27 mouse cellular contexts compared by ENCODE assay signal in the genomic region with DNA sequence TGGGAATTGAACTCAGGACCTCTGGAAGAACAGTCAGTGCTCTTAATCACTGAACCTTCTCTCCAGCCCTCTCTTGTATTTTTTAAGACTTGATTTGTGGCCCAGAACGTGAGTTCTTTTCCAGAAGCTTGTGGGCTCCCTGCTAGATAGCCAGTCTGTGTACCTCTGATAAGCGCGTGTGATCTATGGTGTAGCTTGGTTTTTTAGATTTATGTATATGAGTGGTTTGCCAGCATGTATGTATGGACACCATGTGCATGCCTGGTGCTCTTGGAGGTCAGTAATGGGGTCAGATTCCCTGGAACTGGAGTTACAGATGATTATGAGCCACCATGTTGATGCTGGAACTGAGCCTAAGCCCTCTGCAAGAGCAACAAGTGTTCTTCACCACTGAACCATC. TPM values are rescaled to one million over a fixed set of nuclear protein-coding genes. Genes with fewer than 3 reads are reported as not detected.
A peak's percentile ranks its signal among the peaks of the same experiment; 100 is the strongest.
DNase-seq lines count a peak whose midpoint lies in the region; ATAC-seq lines count a peak whose summit lies in the region.
"Had no signal": no experiment of that assay in that cellular context is flagged by ENCODE, and none has a peak within 500 bp of the region (broad histone marks: within the 10 kb centered on the region; RNA-seq: fewer than 3 reads in every experiment).

No protein-coding gene starts in this region.

- H3K9ac ChIP-seq in heart, embryonic 11.5 days (ENCODE audit: low read depth, low read length) = no peak overlapping the region
- no peak overlapping the region for H3K9ac ChIP-seq in liver, embryonic 12.5 days
- H3K9ac ChIP-seq: forebrain, embryonic 13.5 days; heart, embryonic 12.5 days; heart, embryonic 15.5 days; hindbrain, embryonic 13.5 days; intestine, embryonic 15.5 days had no signal

- whole genome bisulfite sequencing in heart, embryonic 11.5 days (ENCODE audit: insufficient replicate concordance) = 90% methylated on average over 3 of the region's 3 CpGs
- WGBS in liver, embryonic 12.5 days (ENCODE audit: insufficient replicate concordance) = 52% methylated on average over 3 of the region's 3 CpGs
- WGBS in macrophage (ENCODE audit: missing documents) = 89% methylated on average over 3 of the region's 3 CpGs

- ATAC-seq in heart, embryonic 11.5 days (replicated peaks; ENCODE audit: insufficient number of reproducible peaks, low FRiP score, low TSS enrichment) = no peak
- ATAC-seq in liver, embryonic 12.5 days = 0 out of 2 replicates have a peak, but pooled peaks have one; percentile 33
- ATAC-seq: forebrain, embryonic 13.5 days; forebrain, embryonic 16.5 days; hindbrain, embryonic 16.5 days; intestine, embryonic 15.5 days had no signal

- no peaks in the 10 kb centered on the region for H3K9me3 ChIP-seq in heart, embryonic 11.5 days (replicated peaks; ENCODE audit: control insufficient read depth, low read length)
- H3K9me3 ChIP-seq in liver, embryonic 12.5 days (replicated peaks) = no peaks in the 10 kb centered on the region
- H3K9me3 ChIP-seq: forebrain, embryonic 10.5 days; forebrain, embryonic 13.5 days; G1E; heart, embryonic 12.5 days; heart, embryonic 15.5 days; hindbrain, embryonic 10.5 days; hindbrain, embryonic 13.5 days; intestine, embryonic 15.5 days had no signal

- H3K36me3 ChIP-seq in heart, embryonic 11.5 days (ENCODE audit: control insufficient read depth, insufficient read depth, low read length) = peaks cover 4% of the 10 kb centered on the region; the same call in 1 of the 2 replicates
- H3K36me3 ChIP-seq in liver, embryonic 12.5 days = peaks cover 69% of the 10 kb centered on the region
- no peaks in the 10 kb centered on the region for H3K36me3 ChIP-seq in macrophage (ENCODE audit: inconsistent target)

- peak; percentile 72 for DNase-seq in heart, adult 11 months
- no peak for DNase-seq in liver
- no peak for DNase-seq in lung, postnatal 36 days
- no peak for DNase-seq in embryo, embryonic 10.5 days (ENCODE audit: low spot score)
- no peak for DNase-seq in kidney, postnatal 10 days
- DNase-seq: adrenal gland, adult 8-10 months; adrenal gland, postnatal 25 days; cerebellum, adult 2 months; cerebellum, adult 9-11 months; cerebellum, postnatal 25 days; gastrocnemius, postnatal 10 days; heart, adult 2 months; heart, postnatal 10 days; heart, postnatal 36 days had no signal

- no peak overlapping the region for H3K27ac ChIP-seq in heart, embryonic 11.5 days (ENCODE audit: low read depth, low read length)
- H3K27ac ChIP-seq in liver, embryonic 12.5 days = no peak overlapping the region
- peak overlapping the region; percentile 93 for H3K27ac ChIP-seq in macrophage
- H3K27ac ChIP-seq: forebrain, embryonic 10.5 days; forebrain, embryonic 13.5 days; heart, adult 2 months; heart, embryonic 15.5 days; hindbrain, embryonic 10.5 days; hindbrain, embryonic 13.5 days; intestine, embryonic 15.5 days had no signal

- no peak overlapping the region for H3K4me2 ChIP-seq in heart, embryonic 11.5 days
- H3K4me2 ChIP-seq in liver, embryonic 12.5 days = no peak overlapping the region
- H3K4me2 ChIP-seq: forebrain, embryonic 13.5 days; heart, embryonic 12.5 days; heart, embryonic 15.5 days; hindbrain, embryonic 13.5 days; intestine, embryonic 15.5 days had no signal

- H3K4me1 ChIP-seq in heart, embryonic 11.5 days (ENCODE audit: control insufficient read depth, insufficient read depth, low read length) = peaks cover 2% of the 10 kb centered on the region; the same call in 1 of the 2 replicates
- H3K4me1 ChIP-seq in liver, embryonic 12.5 days = peaks cover 13% of the 10 kb centered on the region
- H3K4me1 ChIP-seq: forebrain, embryonic 10.5 days; forebrain, embryonic 13.5 days; hindbrain, embryonic 10.5 days; hindbrain, embryonic 13.5 days; intestine, embryonic 15.5 days had no signal

- no peaks in the 10 kb centered on the region for H3K27me3 ChIP-seq in heart, embryonic 11.5 days (ENCODE audit: control insufficient read depth, insufficient read depth, low read length)
- no peaks in the 10 kb centered on the region for H3K27me3 ChIP-seq in liver, embryonic 12.5 days (replicated peaks)
- H3K27me3 ChIP-seq: forebrain, embryonic 13.5 days; heart, embryonic 12.5 days; heart, embryonic 15.5 days; hindbrain, embryonic 13.5 days; intestine, embryonic 15.5 days had no signal

- H3K4me3 ChIP-seq in heart, embryonic 11.5 days (ENCODE audit: low read depth, low read length) = no peak overlapping the region
- H3K4me3 ChIP-seq in liver, embryonic 12.5 days = no peak overlapping the region
- no peak overlapping the region for H3K4me3 ChIP-seq in macrophage (ENCODE audit: inconsistent target)
- H3K4me3 ChIP-seq: forebrain, embryonic 10.5 days; forebrain, embryonic 13.5 days; heart, adult 2 months; heart, embryonic 12.5 days; heart, embryonic 15.5 days; hindbrain, embryonic 10.5 days; hindbrain, embryonic 13.5 days; intestine, embryonic 15.5 days had no signal

- H3K79me2 ChIP-seq in macrophage (ENCODE audit: inconsistent target) = no peaks in the 10 kb centered on the region

RNA-seq across cellular contexts. Expression of a gene that starts 15.3 kb away (rescaled TPM):
- polyA plus RNA-seq in heart, embryonic 11.5 days (2014; fragmentation: Nextera tagmentation; extraction: Ambion mirVana) = 37.8 and 39.0 TPM in 2 replicates
- polyA plus RNA-seq in liver, embryonic 12.5 days (2016; fragmentation: Nextera tagmentation; extraction: Ambion mirVana) = 50.2 and 51.1 TPM in 2 replicates
- total RNA-seq in macrophage (2018; cell fraction: chromatin; rRNA removed) = 10 to 100 TPM in 1 of 26 experiments, 1 to 10 TPM in 21, under 1 TPM in 3, not detected in 1; 0.92 to 13.1 (median 3.5) TPM
- 1 to 10 TPM; 1.7 to 8.0 (median 3.7) TPM for total RNA-seq in macrophage (2018; cell fraction: cytosol; rRNA removed)
- total RNA-seq in macrophage (2018; cell fraction: nucleus; rRNA removed) = 10 to 100 TPM in 2 of 26 experiments, 1 to 10 TPM in 22, not detected in 2; 1.5 to 16.8 (median 3.8) TPM
- polyA plus RNA-seq in macrophage (2018) = 3.2 to 23.6 TPM (median 7.0 TPM) in 3 replicates

RNA-seq across cellular contexts. Expression of a gene that starts 16.0 kb away (rescaled TPM):
- polyA plus RNA-seq in heart, embryonic 11.5 days (2014; fragmentation: Nextera tagmentation; extraction: Ambion mirVana) = 44.9 and 49.2 TPM in 2 replicates
- 24.9 and 25.3 TPM in 2 replicates for polyA plus RNA-seq in liver, embryonic 12.5 days (2016; fragmentation: Nextera tagmentation; extraction: Ambion mirVana)
- 100 to 1,000 TPM in 17 of 26 experiments, 10 to 100 TPM in 9; 15.2 to 321 (median 197) TPM for total RNA-seq in macrophage (2018; cell fraction: chromatin; rRNA removed)
- total RNA-seq in macrophage (2018; cell fraction: cytosol; rRNA removed) = 100 to 1,000 TPM; 295 to 570 (median 393) TPM
- total RNA-seq in macrophage (2018; cell fraction: nucleus; rRNA removed) = 100 to 1,000 TPM in 25 of 26 experiments, 10 to 100 TPM in 1; 61.2 to 444 (median 322) TPM
- 442 to 584 TPM (median 504 TPM) in 3 replicates for polyA plus RNA-seq in macrophage (2018)
